Mouse (Mus musculus) embryonic facial prominence, embryonic 15.5 days (tissue): ENCODE measurements at regions not wholly inside any gene's neighbourhood (a gene's known extent, or its start where the extent isn't known, plus 50 kb on each side); places are given as distances from the start of the nearest gene placed in this dataset.

Experiments used
- ATAC-seq: fragments of 200-750 bp; cut with Nextera tagmentation; 2 replicates; pipeline ENCODE4 v1.8.0; 2017; ENCODE audit warnings: low read depth, moderate TSS enrichment; ENCODE audit not compliant: insufficient number of reproducible peaks, low FRiP score, low TSS enrichment
- H3K27ac ChIP-seq: fragments of 300-500 bp; sonication (generic); replicated peaks from 2 replicates; pipeline ENCODE4 v1.5.1; 2015; ENCODE audit warnings: mild to moderate bottlenecking, inconsistent platforms
- H3K27me3 ChIP-seq: fragments of 300-500 bp; sonication (generic); 2 replicates; pipeline ENCODE4 v1.6.1; 2015; ENCODE audit warnings: inconsistent platforms
- H3K36me3 ChIP-seq: fragments of 300-500 bp; sonication (generic); 2 replicates; pipeline ENCODE4 v1.6.1; 2015; ENCODE audit warnings: mild to moderate bottlenecking, inconsistent platforms
- H3K4me1 ChIP-seq: fragments of 300-500 bp; sonication (generic); 2 replicates; pipeline ENCODE4 v1.6.1; 2015; ENCODE audit warnings: inconsistent platforms
- H3K4me2 ChIP-seq: fragments of 300-500 bp; sonication (generic); replicated peaks from 2 replicates; pipeline ENCODE4 v1.6.1; 2015; ENCODE audit warnings: mild to moderate bottlenecking, inconsistent platforms
- H3K4me3 ChIP-seq: fragments of 300-500 bp; sonication (generic); replicated peaks from 2 replicates; pipeline ENCODE4 v1.5.1; 2015; ENCODE audit warnings: mild to moderate bottlenecking, inconsistent platforms
- H3K9ac ChIP-seq: fragments of 300-500 bp; sonication (generic); 2 replicates; pipeline ENCODE4 v1.6.1; 2015; ENCODE audit warnings: inconsistent platforms
- H3K9me3 ChIP-seq: fragments of 300-500 bp; sonication (generic); replicated peaks from 2 replicates; pipeline ENCODE4 v1.6.1; 2016; ENCODE audit warnings: inconsistent platforms
- WGBS: fragments of 180-500 bp; shearing (Covaris S2); methylation state at CpG from one replicate; pipeline ENCODE4 v1.1.7; 2015; 5-methylcytosine and 5-hydroxymethylcytosine counted together

GRCm38 (mm10) chr2:170675731-170676130 is 55.9 kb upstream of the Dok5 start:
- Histone ChIP-seq H3K36me3 (no peaks in the 10 kb centered on the region), H3K4me3 (no peak overlapping the region), H3K9ac (no peak overlapping the region), H3K4me2 (no peak overlapping the region), H3K27ac (no peak overlapping the region), H3K4me1 (no peaks in the 10 kb centered on the region), H3K27me3 (no peaks in the 10 kb centered on the region), H3K9me3 (0 out of 2 replicates have a peak, but pooled peaks cover 3% of the 10 kb centered on the region)
- WGBS = 74% methylated on average over 10 of the region's 10 CpGs
- no peak for ATAC-seq

- Histone ChIP-seq H3K27ac (no peak overlapping the region), H3K4me1 (no peaks in the 10 kb centered on the region), H3K9ac (no peak overlapping the region), H3K4me3 (no peak overlapping the region), H3K27me3 (no peaks in the 10 kb centered on the region), H3K36me3 (no peaks in the 10 kb centered on the region), H3K4me2 (no peak overlapping the region), H3K9me3 (0 out of 2 replicates have a peak, but pooled peaks cover 3% of the 10 kb centered on the region)
- 83% methylated on average over 6 of the region's 6 CpGs for WGBS
- ATAC-seq = no peak
Measured at GRCm38 (mm10) chr2:170673683-170674082, 57.9 kb upstream of the Dok5 start.

GRCm38 (mm10) chr2:170672789-170673188 is 58.8 kb upstream of the Dok5 start:
- Histone ChIP-seq H3K4me1 (no peaks in the 10 kb centered on the region), H3K9ac (no peak overlapping the region), H3K27ac (no peak overlapping the region), H3K4me3 (no peak overlapping the region), H3K27me3 (no peaks in the 10 kb centered on the region), H3K36me3 (no peaks in the 10 kb centered on the region), H3K9me3 (0 out of 2 replicates have a peak, but pooled peaks cover 3% of the 10 kb centered on the region), H3K4me2 (no peak overlapping the region)
- ATAC-seq = no peak
- WGBS = 77% methylated on average over 1 of the region's 1 CpGs

GRCm38 (mm10) chr2:170668960-170669359 is 62.6 kb upstream of the Dok5 start:
- Histone ChIP-seq H3K4me2 (no peak overlapping the region), H3K9me3 (0 out of 2 replicates have a peak, but pooled peaks cover 3% of the 10 kb centered on the region), H3K9ac (no peak overlapping the region), H3K27ac (no peak overlapping the region), H3K4me1 (no peaks in the 10 kb centered on the region), H3K27me3 (no peaks in the 10 kb centered on the region), H3K4me3 (no peak overlapping the region), H3K36me3 (no peaks in the 10 kb centered on the region)
- WGBS = 77% methylated on average over 12 of the region's 12 CpGs
- ATAC-seq = 0 out of 2 replicates have a peak, but pooled peaks have one; percentile 2

GRCm38 (mm10) chr2:170668497-170668896 is 63.1 kb upstream of the Dok5 start:
- H3K9me3 ChIP-seq = 0 out of 2 replicates have a peak, but pooled peaks cover 3% of the 10 kb centered on the region
- no peaks in the 10 kb centered on the region for H3K36me3 ChIP-seq
- H3K4me2 ChIP-seq = no peak overlapping the region
- no peak for ATAC-seq
- H3K27ac ChIP-seq = no peak overlapping the region
- no peaks in the 10 kb centered on the region for H3K27me3 ChIP-seq
- H3K9ac ChIP-seq = no peak overlapping the region
- no peaks in the 10 kb centered on the region for H3K4me1 ChIP-seq
- 78% methylated on average over 6 of the region's 6 CpGs for WGBS
- H3K4me3 ChIP-seq = no peak overlapping the region

GRCm38 (mm10) chr2:170662069-170662980 is 60.5 kb upstream of the 4930470P17Rik start:
- Histone ChIP-seq H3K9me3 (no peaks in the 10 kb centered on the region), H3K9ac (no peak overlapping the region), H3K27me3 (no peaks in the 10 kb centered on the region), H3K36me3 (no peaks in the 10 kb centered on the region), H3K4me3 (no peak overlapping the region), H3K4me1 (peaks cover 13% of the 10 kb centered on the region), H3K27ac (no peak overlapping the region), H3K4me2 (no peak overlapping the region)
- no peak for ATAC-seq
- WGBS = 76% methylated on average over 25 of the region's 25 CpGs

GRCm38 (mm10) chr2:170659291-170659690 is 57.5 kb upstream of the 4930470P17Rik start:
- H3K27me3 ChIP-seq = no peaks in the 10 kb centered on the region
- no peak for ATAC-seq
- H3K9ac ChIP-seq = no peak overlapping the region
- peaks cover 15% of the 10 kb centered on the region for H3K4me1 ChIP-seq
- 67% methylated on average over 8 of the region's 8 CpGs for WGBS
- H3K4me2 ChIP-seq = no peak overlapping the region
- H3K9me3 ChIP-seq = no peaks in the 10 kb centered on the region
- no peaks in the 10 kb centered on the region for H3K36me3 ChIP-seq
- H3K27ac ChIP-seq = no peak overlapping the region
- H3K4me3 ChIP-seq = no peak overlapping the region

- Histone ChIP-seq H3K9me3 (no peaks in the 10 kb centered on the region), H3K36me3 (no peaks in the 10 kb centered on the region), H3K27me3 (no peaks in the 10 kb centered on the region), H3K9ac (no peak overlapping the region), H3K4me1 (peaks cover 15% of the 10 kb centered on the region), H3K4me2 (peak overlapping the region; percentile 4; the same call in 1 of the 2 replicates), H3K4me3 (no peak overlapping the region), H3K27ac (peak overlapping the region; percentile 45)
- ATAC-seq = no peak
- 27% methylated on average over 7 of the region's 7 CpGs for WGBS
Measured at GRCm38 (mm10) chr2:170658520-170658919, 56.7 kb upstream of the 4930470P17Rik start.

- Histone ChIP-seq H3K4me2 (0 out of 2 replicates have a peak overlapping the region, but pooled peaks have one; percentile 8), H3K4me1 (peaks cover 15% of the 10 kb centered on the region), H3K4me3 (no peak overlapping the region), H3K9me3 (no peaks in the 10 kb centered on the region), H3K27ac (no peak overlapping the region; the same call in 1 of the 2 replicates), H3K36me3 (no peaks in the 10 kb centered on the region), H3K27me3 (no peaks in the 10 kb centered on the region), H3K9ac (no peak overlapping the region)
- no peak for ATAC-seq
- 5% methylated on average over 7 of the region's 7 CpGs for whole genome bisulfite sequencing
Measured at GRCm38 (mm10) chr2:170657821-170658221, 56.0 kb upstream of the 4930470P17Rik start.

- Histone ChIP-seq H3K4me3 (no peak overlapping the region), H3K4me2 (no peak overlapping the region), H3K9me3 (0 out of 2 replicates have a peak, but pooled peaks cover 4% of the 10 kb centered on the region), H3K4me1 (peaks cover 5% of the 10 kb centered on the region; the same call in 1 of the 2 replicates), H3K27me3 (no peaks in the 10 kb centered on the region), H3K9ac (no peak overlapping the region), H3K27ac (no peak overlapping the region), H3K36me3 (no peaks in the 10 kb centered on the region)
- ATAC-seq = no peak
- 59% methylated on average over 11 of the region's 11 CpGs for WGBS
Measured at GRCm38 (mm10) chr2:170652128-170652527, 50.3 kb upstream of the 4930470P17Rik start.
